Comparison of ENCODE assay signal across 13 mouse cellular contexts in the genomic region with DNA sequence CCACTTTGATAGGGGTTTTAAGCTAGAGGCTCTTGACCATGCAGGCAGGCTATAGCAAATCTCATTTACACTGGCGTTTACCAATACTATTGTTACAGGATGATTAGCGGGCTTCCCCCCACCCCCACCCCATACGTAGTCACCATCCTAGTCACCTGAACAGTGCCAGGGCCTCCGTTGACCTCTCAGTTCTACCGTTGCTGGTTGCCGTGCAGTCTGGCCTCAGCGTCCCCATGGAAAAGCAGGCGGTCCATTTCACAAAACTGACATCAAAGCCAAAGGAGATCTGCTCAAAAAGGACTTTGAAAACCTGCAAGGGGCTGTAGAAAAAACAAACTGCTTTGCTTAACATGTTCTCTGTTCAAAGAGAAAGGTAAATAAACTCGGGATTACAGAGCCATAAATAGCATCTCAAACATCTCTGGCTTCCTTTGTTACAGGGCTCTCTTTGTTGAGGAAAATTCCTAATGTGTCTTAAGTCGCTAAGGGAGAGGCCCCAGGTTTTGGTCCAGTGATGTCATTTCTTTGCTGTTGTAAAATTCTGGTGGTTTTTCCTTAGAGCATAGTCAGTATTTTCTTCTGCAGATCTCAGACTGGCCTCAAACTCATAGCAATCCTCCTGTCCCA. TPM values are rescaled to one million over a fixed set of nuclear protein-coding genes. Genes with fewer than 3 reads are reported as not detected.
DNase-seq lines count a peak whose midpoint lies in the region; ATAC-seq and TF ChIP-seq lines count a peak whose summit lies in the region.
"Had no signal": no experiment of that assay in that cellular context is flagged by ENCODE, and none has a peak within 500 bp of the region (broad histone marks: within the 10 kb centered on the region; RNA-seq: fewer than 3 reads in every experiment).

No protein-coding gene starts in this region.

- no peaks in the 10 kb centered on the region for H3K27me3 ChIP-seq in forebrain, embryonic 10.5 days (ENCODE audit: poor library complexity, severe bottlenecking)
- H3K27me3 ChIP-seq in forebrain, postnatal 0 days (ENCODE audit: insufficient read depth, low read length) = no peaks in the 10 kb centered on the region
- H3K27me3 ChIP-seq in lung, embryonic 15.5 days = no peaks in the 10 kb centered on the region
- H3K27me3 ChIP-seq in limb, embryonic 11.5 days (ENCODE audit: control insufficient read depth, insufficient read depth, low read length) = no peaks in the 10 kb centered on the region
- H3K27me3 ChIP-seq in stomach, embryonic 16.5 days (ENCODE audit: control insufficient read depth, insufficient read depth, low read length) = no peaks in the 10 kb centered on the region

- H3K27ac ChIP-seq in forebrain, embryonic 10.5 days = peak overlapping the region; percentile 76
- no peak overlapping the region for H3K27ac ChIP-seq in forebrain, postnatal 0 days (ENCODE audit: low read depth, low read length)
- peak overlapping the region; percentile 8 for H3K27ac ChIP-seq in lung, embryonic 15.5 days
- H3K27ac ChIP-seq in limb, embryonic 11.5 days (replicated peaks; ENCODE audit: low read depth, low read length) = 0 out of 2 replicates have a peak overlapping the region, but pooled peaks have one; percentile 39
- peak overlapping the region; percentile 60 for H3K27ac ChIP-seq in stomach, embryonic 16.5 days (ENCODE audit: low read length)
- H3K27ac ChIP-seq: macrophage had no signal

- DNase-seq in forebrain, embryonic 10.5 days (ENCODE audit: extremely low spot score, low spot score) = no peak
- DNase-seq in forebrain, postnatal 0 days = no peak
- DNase-seq in lung, adult 18-20 months = no peak
- DNase-seq in limb, embryonic 11.5 days (ENCODE audit: low spot score) = peak; percentile 34
- no peak for DNase-seq in urinary bladder, postnatal 14 days (ENCODE audit: low spot score)
- no peak for DNase-seq in cerebellum, postnatal 10 days
- DNase-seq: adrenal gland, postnatal 25 days; cerebellum, adult 2 months; kidney, postnatal 36 days; spleen, adult 18-20 months had no signal

- no peaks in the 10 kb centered on the region for H3K36me3 ChIP-seq in forebrain, embryonic 10.5 days (replicated peaks)
- no peaks in the 10 kb centered on the region for H3K36me3 ChIP-seq in forebrain, postnatal 0 days (ENCODE audit: insufficient read depth)
- no peaks in the 10 kb centered on the region for H3K36me3 ChIP-seq in lung, embryonic 15.5 days
- H3K36me3 ChIP-seq in limb, embryonic 11.5 days (ENCODE audit: control insufficient read depth, insufficient read depth, low read length) = no peaks in the 10 kb centered on the region
- H3K36me3 ChIP-seq in stomach, embryonic 16.5 days (ENCODE audit: control insufficient read depth, insufficient read depth, low read length) = no peaks in the 10 kb centered on the region

- H3K4me2 ChIP-seq in forebrain, postnatal 0 days (ENCODE audit: low read depth) = no peak overlapping the region
- H3K4me2 ChIP-seq in lung, embryonic 15.5 days = no peak overlapping the region; the same call in 1 of the 2 replicates
- H3K4me2 ChIP-seq in limb, embryonic 11.5 days (ENCODE audit: low read depth, severe bottlenecking) = no peak overlapping the region
- no peak overlapping the region for H3K4me2 ChIP-seq in stomach, embryonic 16.5 days (ENCODE audit: low read depth, low read length)

- TF ChIP-seq CTCF in forebrain, postnatal 0 days (IDR thresholded peaks at IDR 0.05; ENCODE audit: low read depth) = no peak

- H3K9me3 ChIP-seq in forebrain, embryonic 10.5 days = no peaks in the 10 kb centered on the region
- no peaks in the 10 kb centered on the region for H3K9me3 ChIP-seq in forebrain, postnatal 0 days (ENCODE audit: low read length)
- no peaks in the 10 kb centered on the region for H3K9me3 ChIP-seq in lung, embryonic 15.5 days
- H3K9me3 ChIP-seq in limb, embryonic 11.5 days (ENCODE audit: control insufficient read depth, low read length) = no peaks in the 10 kb centered on the region
- H3K9me3 ChIP-seq in stomach, embryonic 16.5 days (replicated peaks; ENCODE audit: control insufficient read depth, low read length) = no peaks in the 10 kb centered on the region

- no peak overlapping the region for H3K9ac ChIP-seq in forebrain, postnatal 0 days
- H3K9ac ChIP-seq in lung, embryonic 15.5 days = no peak overlapping the region
- no peak overlapping the region for H3K9ac ChIP-seq in limb, embryonic 11.5 days (ENCODE audit: low read length)
- peak overlapping the region; percentile 40; the same call in 1 of the 2 replicates for H3K9ac ChIP-seq in stomach, embryonic 16.5 days (ENCODE audit: low read length)

- ATAC-seq in forebrain, postnatal 0 days = no peak
- ATAC-seq in lung, embryonic 15.5 days (ENCODE audit: borderline replicate concordance, extremely low read depth, low FRiP score, low TSS enrichment) = no peak
- no peak for ATAC-seq in limb, embryonic 11.5 days (ENCODE audit: insufficient number of reproducible peaks, low FRiP score, low TSS enrichment, low read depth)
- ATAC-seq in stomach, embryonic 16.5 days (ENCODE audit: insufficient read depth, low FRiP score) = no peak

- no peak overlapping the region for H3K4me3 ChIP-seq in forebrain, embryonic 10.5 days
- no peak overlapping the region for H3K4me3 ChIP-seq in forebrain, postnatal 0 days (ENCODE audit: low read depth, low read length)
- no peak overlapping the region for H3K4me3 ChIP-seq in lung, embryonic 15.5 days
- H3K4me3 ChIP-seq in limb, embryonic 11.5 days (ENCODE audit: low read depth, low read length) = no peak overlapping the region
- H3K4me3 ChIP-seq in stomach, embryonic 16.5 days (replicated peaks; ENCODE audit: low read length) = no peak overlapping the region

- H3K4me1 ChIP-seq in forebrain, embryonic 10.5 days = peaks cover 74% of the 10 kb centered on the region
- peaks cover 7% of the 10 kb centered on the region; the same call in 1 of the 2 replicates for H3K4me1 ChIP-seq in forebrain, postnatal 0 days (ENCODE audit: insufficient read depth)
- peaks cover 58% of the 10 kb centered on the region for H3K4me1 ChIP-seq in lung, embryonic 15.5 days
- H3K4me1 ChIP-seq in limb, embryonic 11.5 days (ENCODE audit: control insufficient read depth, insufficient read depth, low read length) = peaks cover 50% of the 10 kb centered on the region
- H3K4me1 ChIP-seq in stomach, embryonic 16.5 days (ENCODE audit: control insufficient read depth, insufficient read depth, low read length) = peaks cover 61% of the 10 kb centered on the region

- WGBS in forebrain, embryonic 10.5 days = 27% methylated on average over 10 of the region's 10 CpGs
- 17% methylated on average over 10 of the region's 10 CpGs for WGBS in forebrain, postnatal 0 days
- WGBS in lung, embryonic 15.5 days = 25% methylated on average over 10 of the region's 10 CpGs
- WGBS in limb, embryonic 11.5 days = 9% methylated on average over 10 of the region's 10 CpGs
- WGBS in stomach, embryonic 16.5 days = 27% methylated on average over 10 of the region's 10 CpGs

RNA-seq across cellular contexts. Expression of a gene that starts 43.2 kb away (rescaled TPM):
- 7.6 and 8.6 TPM in 2 replicates for polyA plus RNA-seq in forebrain, embryonic 10.5 days (2016; fragmentation: Nextera tagmentation; extraction: Ambion mirVana)
- total RNA-seq in forebrain, postnatal 0 days (2014; rRNA removed) = 66.8 and 88.0 TPM in 2 replicates
- polyA plus RNA-seq in forebrain, postnatal 0 days (2015; fragmentation: Nextera tagmentation; extraction: Ambion mirVana) = 22.5 and 26.0 TPM in 2 replicates
- polyA plus RNA-seq in lung, embryonic 15.5 days (2015; fragmentation: Nextera tagmentation; extraction: Ambion mirVana) = 16.5 and 17.1 TPM in 2 replicates
- polyA plus RNA-seq in limb, embryonic 11.5 days (2014; fragmentation: Nextera tagmentation; extraction: Ambion mirVana) = 8.8 and 9.8 TPM in 2 replicates
- polyA plus RNA-seq in stomach, embryonic 16.5 days (2015; fragmentation: Nextera tagmentation; extraction: Ambion mirVana) = 13.8 and 15.7 TPM in 2 replicates
